Mouse (Mus musculus) ES-Bruce4 (cell line): ENCODE measurements around the gene Kcnj4. TPM values are rescaled to one million over a fixed set of nuclear protein-coding genes. Genes with fewer than 3 reads are reported as not detected.

Experiments used
- H3K27ac ChIP-seq: 2 replicates; pipeline ENCODE4 v1.5.1; 2012; ENCODE audit warnings: low read length, inconsistent platforms; ENCODE audit not compliant: insufficient read depth
- H3K27me3 ChIP-seq: 2 replicates; pipeline ENCODE4 v1.6.1; 2012; ENCODE audit warnings: mild to moderate bottlenecking, low read length, inconsistent platforms; ENCODE audit not compliant: control insufficient read depth, poor library complexity, insufficient read depth, severe bottlenecking
- H3K36me3 ChIP-seq: 2 replicates; pipeline ENCODE4 v1.6.1; 2012; ENCODE audit warnings: inconsistent platforms, mild to moderate bottlenecking, low read length, moderate library complexity; ENCODE audit not compliant: control insufficient read depth, poor library complexity, insufficient read depth, severe bottlenecking
- H3K4me1 ChIP-seq: one replicate; pipeline ENCODE4 v1.8.1; 2011; ENCODE audit warnings: low read length; ENCODE audit not compliant: control insufficient read depth, insufficient read depth
- H3K4me3 ChIP-seq: 2 replicates; pipeline ENCODE4 v1.5.1; 2011; ENCODE audit warnings: low read depth, mild to moderate bottlenecking, low read length
- H3K9ac ChIP-seq: 2 replicates; pipeline ENCODE4 v1.6.1; 2012; ENCODE audit warnings: low read depth, mild to moderate bottlenecking, inconsistent platforms; ENCODE audit not compliant: poor library complexity, severe bottlenecking
- H3K9me3 ChIP-seq: replicated peaks from 2 replicates; pipeline ENCODE4 v1.6.1; 2012; ENCODE audit warnings: mild to moderate bottlenecking, low read length, inconsistent platforms; ENCODE audit not compliant: control insufficient read depth, poor library complexity, insufficient read depth, severe bottlenecking
- CTCF ChIP-seq: IDR thresholded peaks from one replicate; pipeline ENCODE4 v1.8.1; 2011; ENCODE audit warnings: low read depth, low read length
- EP300 ChIP-seq: IDR thresholded peaks from 2 replicates; pipeline ENCODE4 v1.6.1; 2011; ENCODE audit warnings: low read depth, low read length; ENCODE audit not compliant: insufficient read depth
- POLR2A ChIP-seq: IDR thresholded peaks from one replicate; pipeline ENCODE4 v1.8.1; 2011; ENCODE audit warnings: low read length; ENCODE audit not compliant: insufficient read depth
- polyA plus RNA-seq: library from polyadenylated mRNA; stranded (reverse); fragments of >200 nt; gene quantifications from 2 replicates; pipeline ENCODE4 v1.2.4, GENCODE M21; 2011; ENCODE audit warnings: low read depth; ENCODE audit not compliant: missing spikeins, insufficient read depth, insufficient read length

Gene Kcnj4
- polyA plus RNA-seq, 1 experiment = 4.5 TPM

GRCm38 (mm10) chr15:79438816-79439215 lies 66.2 kb downstream of the Kcnj4 start:
- Histone ChIP-seq H3K4me1 (peaks cover 38% of the 10 kb centered on the region), H3K27ac (0 out of 2 replicates have a peak overlapping the region, but pooled peaks have one; percentile 16)

GRCm38 (mm10) chr15:79438209-79438810 lies 66.7 kb downstream of the Kcnj4 start:
- Histone ChIP-seq H3K9ac (no peak overlapping the region), H3K27ac (0 out of 2 replicates have a peak overlapping the region, but pooled peaks have one; percentile 16), H3K27me3 (no peaks in the 10 kb centered on the region), H3K4me3 (peak overlapping the region; percentile 17), H3K36me3 (no peaks in the 10 kb centered on the region), H3K9me3 (no peaks in the 10 kb centered on the region), H3K4me1 (peaks cover 38% of the 10 kb centered on the region)
- TF ChIP-seq EP300 (no peak), CTCF (no peak), POLR2A (no peak)

More at GRCm38 (mm10) chr15:79438816-79439215, 66.2 kb downstream of the Kcnj4 start:
- Histone ChIP-seq H3K27me3 (no peaks in the 10 kb centered on the region), H3K9ac (no peak overlapping the region), H3K36me3 (no peaks in the 10 kb centered on the region), H3K9me3 (no peaks in the 10 kb centered on the region), H3K4me3 (peak overlapping the region; percentile 17)
- TF ChIP-seq CTCF = no peak
- TF ChIP-seq EP300 = 0 out of 2 replicates have a peak, but pooled peaks have one; percentile 25

- Histone ChIP-seq H3K9me3 (no peaks in the 10 kb centered on the region), H3K27ac (peak overlapping the region; percentile 74; the same call in 1 of the 2 replicates), H3K4me1 (peaks cover 40% of the 10 kb centered on the region), H3K9ac (no peak overlapping the region), H3K4me3 (no peak overlapping the region), H3K27me3 (no peaks in the 10 kb centered on the region), H3K36me3 (no peaks in the 10 kb centered on the region)
- no peak for TF ChIP-seq CTCF
- no peak for TF ChIP-seq POLR2A
- TF ChIP-seq EP300 = no peak
Measured at GRCm38 (mm10) chr15:79437541-79438208, 67.4 kb downstream of the Kcnj4 start.

GRCm38 (mm10) chr15:79436481-79436921 lies 68.5 kb downstream of the Kcnj4 start:
- no peak overlapping the region; the same call in 1 of the 2 replicates for H3K4me3 ChIP-seq
- peaks cover 39% of the 10 kb centered on the region for H3K4me1 ChIP-seq
- no peaks in the 10 kb centered on the region for H3K36me3 ChIP-seq

GRCm38 (mm10) chr15:79435191-79435671 lies 69.8 kb downstream of the Kcnj4 start:
- no peaks in the 10 kb centered on the region for H3K9me3 ChIP-seq
- H3K27me3 ChIP-seq = no peaks in the 10 kb centered on the region
- no peak for TF ChIP-seq POLR2A
- TF ChIP-seq CTCF = no peak
- TF ChIP-seq EP300 = peak; percentile 76; the same call in 1 of the 2 replicates
- H3K27ac ChIP-seq = no peak overlapping the region
- H3K9ac ChIP-seq = no peak overlapping the region
- H3K4me1 ChIP-seq = peaks cover 39% of the 10 kb centered on the region
- no peaks in the 10 kb centered on the region for H3K36me3 ChIP-seq
- no peak overlapping the region for H3K4me3 ChIP-seq

More at GRCm38 (mm10) chr15:79436481-79436921, 68.5 kb downstream of the Kcnj4 start:
- TF ChIP-seq EP300 (peak; percentile 96), POLR2A (no peak)
- Histone ChIP-seq H3K9ac (no peak overlapping the region), H3K27ac (peak overlapping the region; percentile 74), H3K27me3 (no peaks in the 10 kb centered on the region), H3K9me3 (no peaks in the 10 kb centered on the region)

Other genes with a start within 250 kb of the Kcnj4 start
- 0.69 and 1.8 TPM in 2 replicates for gene Baiap2l2, start 219.7 kb downstream of the Kcnj4 start, polyA plus RNA-seq
- gene Pla2g6, start 176.9 kb downstream of the Kcnj4 start, polyA plus RNA-seq = 40.2 and 40.6 TPM in 2 replicates
- gene Maff, start 158.6 kb downstream of the Kcnj4 start, polyA plus RNA-seq = 12.3 and 14.5 TPM in 2 replicates
- 50.7 and 59.6 TPM in 2 replicates for gene Tmem184b, start 101.7 kb downstream of the Kcnj4 start, polyA plus RNA-seq
- gene Csnk1e, start 49.7 kb downstream of the Kcnj4 start, polyA plus RNA-seq = 113 and 116 TPM in 2 replicates
- 41.4 and 43.9 TPM in 2 replicates for gene Kdelr3, start 11.2 kb upstream of the Kcnj4 start, polyA plus RNA-seq
- 375 and 392 TPM in 2 replicates for gene Ddx17, start 41.5 kb upstream of the Kcnj4 start, polyA plus RNA-seq
- gene Dmc1, start 99.9 kb upstream of the Kcnj4 start, polyA plus RNA-seq = 23.5 and 26.8 TPM in 2 replicates
- 3.2 and 3.4 TPM in 2 replicates for gene Fam227a, start 153.7 kb upstream of the Kcnj4 start, polyA plus RNA-seq
- gene Cby1, start 154.0 kb upstream of the Kcnj4 start, polyA plus RNA-seq = 22.0 and 28.7 TPM in 2 replicates
- 131 and 145 TPM in 2 replicates for gene Tomm22, start 165.6 kb upstream of the Kcnj4 start, polyA plus RNA-seq
- gene Josd1, start 182.7 kb upstream of the Kcnj4 start, polyA plus RNA-seq = 20.7 and 20.9 TPM in 2 replicates
- gene Gtpbp1, start 185.6 kb upstream of the Kcnj4 start, polyA plus RNA-seq = 32.4 and 38.3 TPM in 2 replicates
- gene Sun2, start 237.3 kb upstream of the Kcnj4 start, polyA plus RNA-seq = 7.8 and 11.7 TPM in 2 replicates